Mouse (Mus musculus) embryo, embryonic 11 days (tissue): ENCODE data around the gene Hps6.

Experiments
- DNase-seq: peaks from one replicate; pipeline ENCODE4 v3.0.0-alpha.2; 2015

The Hps6 gene

DNA sequence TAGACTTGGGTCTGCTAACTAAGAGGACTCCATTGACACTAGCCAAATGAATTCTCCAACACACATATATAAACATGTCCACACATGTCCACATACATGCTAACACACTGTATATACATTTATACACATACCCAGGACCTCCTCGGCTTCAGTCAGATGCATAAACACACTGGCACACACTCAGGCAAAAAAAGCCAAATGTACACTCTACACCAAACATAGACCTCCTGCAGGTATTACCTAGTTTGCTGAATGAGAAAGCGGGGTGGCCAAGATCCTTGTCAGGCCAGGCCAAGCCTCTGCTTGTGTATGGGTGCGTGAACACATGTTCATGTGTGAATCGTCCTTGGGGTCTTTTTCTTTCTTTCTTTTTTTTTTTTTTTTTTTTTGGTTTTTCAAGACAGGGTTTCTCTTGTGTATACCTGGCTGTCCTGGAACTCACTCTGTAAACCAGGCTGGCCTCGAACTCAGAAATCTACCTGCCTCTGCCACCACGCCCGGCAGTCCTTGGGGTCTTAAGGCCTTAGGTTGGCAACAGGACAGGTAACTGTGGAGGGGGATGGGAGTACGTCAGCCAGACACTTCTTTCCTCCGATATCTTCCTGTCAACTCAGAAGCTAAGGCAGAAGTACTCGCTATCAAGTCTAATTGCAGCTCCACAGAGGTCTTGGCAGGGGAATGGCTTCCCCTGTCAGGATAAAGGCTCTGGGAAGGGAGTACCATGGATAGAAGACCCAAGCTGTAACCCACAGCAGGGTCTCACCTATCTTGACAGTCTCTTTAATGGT, 27.1 kb downstream of the Hps6 start:
- no peak for DNase-seq

DNA sequence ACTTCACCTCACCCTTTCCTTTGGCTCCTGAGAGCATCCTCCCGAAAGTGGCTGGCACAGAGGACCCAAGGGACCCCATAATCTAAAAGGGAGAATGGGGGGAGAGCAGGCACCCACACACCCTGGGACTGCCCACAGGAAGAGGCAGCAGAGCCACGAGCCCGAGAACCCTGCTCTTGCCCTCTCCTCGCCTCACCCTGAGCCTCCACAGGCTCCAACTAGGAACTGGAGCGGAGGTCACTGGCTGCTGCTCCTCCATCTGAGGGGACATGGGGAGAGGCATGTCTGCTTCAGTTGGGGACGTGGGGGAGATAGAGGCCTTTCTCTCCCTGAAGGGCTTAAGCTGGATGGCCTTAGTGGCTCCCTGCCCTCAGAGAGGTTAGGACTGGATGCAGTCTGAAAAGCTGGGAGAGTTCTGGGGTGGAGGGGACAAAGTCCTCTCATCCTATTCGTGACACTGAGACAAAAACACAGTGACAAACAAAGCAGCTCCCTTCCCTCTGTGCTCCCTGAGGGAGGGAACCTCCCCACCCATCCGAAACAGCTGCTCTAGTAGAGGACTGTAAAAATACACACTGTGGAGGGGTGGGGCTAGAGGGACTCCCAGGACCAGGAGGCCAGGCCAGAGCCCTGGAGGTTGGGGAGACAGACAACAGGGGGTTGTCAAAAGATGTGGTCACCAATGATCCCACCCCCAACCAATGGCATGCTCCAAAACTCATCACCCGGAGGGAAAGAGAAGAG, 28.6 kb downstream of the Hps6 start:
- DNase-seq = no peak

DNA sequence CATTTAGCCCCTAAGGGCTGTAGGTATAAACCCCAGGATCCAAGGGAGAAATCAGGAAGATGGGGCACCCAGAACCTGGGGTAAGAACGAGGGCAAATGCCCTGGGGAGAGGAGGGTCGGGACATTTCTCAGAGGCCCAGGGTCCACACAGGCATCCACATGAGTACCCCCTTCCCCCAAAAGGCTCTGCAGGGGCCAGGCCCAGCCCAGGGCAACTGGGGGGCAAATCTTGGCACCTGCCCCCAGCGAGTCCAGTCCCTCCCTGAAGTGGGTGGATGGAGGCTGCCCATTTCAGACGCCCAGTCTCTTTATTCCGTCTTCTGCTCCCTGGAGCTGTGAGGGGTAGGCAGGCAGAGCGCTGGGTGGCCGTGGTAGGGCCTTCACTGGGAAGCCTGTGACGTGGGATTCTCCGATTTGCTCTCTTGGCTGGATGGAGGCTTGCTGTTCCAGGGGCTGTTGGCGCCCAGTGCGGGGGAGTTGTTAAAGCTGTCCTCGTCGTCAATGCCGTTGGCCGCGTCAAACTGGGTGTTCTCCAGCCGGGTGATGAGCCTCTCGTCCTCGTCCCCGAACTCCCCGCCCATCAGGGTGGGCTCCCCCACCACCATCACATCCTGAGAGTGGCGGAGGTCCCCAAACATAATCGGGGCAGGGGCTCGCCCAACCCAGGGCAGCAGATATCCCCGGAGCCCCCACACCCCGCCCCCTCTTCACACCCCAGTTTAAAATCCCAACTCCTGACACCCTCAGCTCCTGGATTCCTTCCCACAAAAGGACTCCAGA, 29.6 kb downstream of the Hps6 start:
- DNase-seq = no peak

DNA sequence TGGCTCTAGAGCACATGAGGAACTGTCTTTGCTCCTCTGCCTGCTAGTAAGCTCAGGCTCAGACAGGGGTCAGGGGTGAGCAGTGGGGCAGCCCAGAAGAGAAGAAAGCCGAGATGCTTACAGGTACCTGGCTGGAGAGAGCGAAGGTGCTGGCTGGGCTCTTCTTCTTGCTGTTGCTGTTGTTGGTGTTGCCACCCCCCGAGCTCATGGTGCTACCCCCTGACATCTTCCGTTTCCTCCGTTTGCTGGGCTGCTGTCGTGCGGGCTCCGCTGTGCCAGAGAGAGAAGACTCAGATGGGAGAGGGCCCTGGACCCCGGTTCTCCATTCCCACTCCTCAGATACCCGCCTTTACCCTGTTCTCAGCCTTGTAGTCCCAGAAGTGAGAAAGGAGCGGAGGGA, 30.6 kb downstream of the Hps6 start:
- DNase-seq = no peak

DNA sequence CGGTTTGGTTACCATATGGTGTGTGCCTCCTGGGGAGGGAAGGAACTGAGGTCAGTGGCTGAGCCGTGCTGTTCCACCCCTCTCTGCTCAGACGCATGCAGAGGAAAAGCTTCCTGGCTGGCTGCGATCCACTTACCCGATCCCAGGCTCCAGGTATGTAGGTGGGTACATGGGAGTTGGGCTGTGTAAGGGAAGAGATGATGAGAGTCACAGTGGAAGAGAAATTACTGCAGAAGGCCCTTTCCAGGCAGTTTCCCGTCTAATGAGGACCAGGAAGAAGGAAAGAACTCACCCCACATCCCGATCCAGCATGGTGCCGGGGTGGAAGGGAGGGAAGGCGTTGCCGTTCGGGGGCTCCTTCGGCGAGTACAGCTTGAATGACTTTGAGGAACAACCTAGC, 32.7 kb downstream of the Hps6 start:
- no peak for DNase-seq

DNA sequence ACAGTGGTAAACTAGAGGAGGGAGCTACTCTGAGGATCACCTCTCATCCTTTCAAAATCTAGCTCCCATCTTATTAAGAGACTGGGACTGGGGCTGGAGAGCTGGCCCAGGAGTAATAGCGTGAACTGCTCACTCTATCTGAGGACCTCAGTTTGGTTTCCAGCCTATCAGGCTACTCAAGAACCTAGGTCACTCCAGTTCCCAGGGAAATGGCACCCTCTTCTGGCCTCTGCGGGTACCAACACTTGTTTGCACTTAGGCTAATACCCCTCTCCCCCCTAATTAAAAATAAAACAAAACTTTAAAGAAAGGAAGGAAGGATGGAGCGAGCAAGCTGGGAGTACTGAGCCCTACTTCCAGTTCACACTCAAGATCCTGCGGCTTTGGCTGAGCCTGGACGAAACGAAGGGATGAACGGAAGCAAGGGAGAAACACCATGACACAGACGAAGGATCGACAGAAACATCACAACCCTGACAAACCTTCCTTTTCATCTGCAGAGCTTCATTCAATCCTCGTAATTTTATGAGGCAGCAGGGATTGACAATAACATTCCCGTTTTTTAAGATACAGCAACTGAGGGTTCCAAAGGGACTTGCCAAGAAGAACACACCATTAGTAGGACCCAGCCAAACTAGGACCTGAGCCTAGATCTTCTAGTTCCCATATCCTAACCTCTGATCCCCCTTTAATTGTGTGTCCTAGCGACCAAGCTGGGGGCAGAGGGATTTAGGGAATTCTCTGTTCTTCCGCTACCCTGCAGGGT, 33.4 kb downstream of the Hps6 start:
- no peak for DNase-seq

DNA sequence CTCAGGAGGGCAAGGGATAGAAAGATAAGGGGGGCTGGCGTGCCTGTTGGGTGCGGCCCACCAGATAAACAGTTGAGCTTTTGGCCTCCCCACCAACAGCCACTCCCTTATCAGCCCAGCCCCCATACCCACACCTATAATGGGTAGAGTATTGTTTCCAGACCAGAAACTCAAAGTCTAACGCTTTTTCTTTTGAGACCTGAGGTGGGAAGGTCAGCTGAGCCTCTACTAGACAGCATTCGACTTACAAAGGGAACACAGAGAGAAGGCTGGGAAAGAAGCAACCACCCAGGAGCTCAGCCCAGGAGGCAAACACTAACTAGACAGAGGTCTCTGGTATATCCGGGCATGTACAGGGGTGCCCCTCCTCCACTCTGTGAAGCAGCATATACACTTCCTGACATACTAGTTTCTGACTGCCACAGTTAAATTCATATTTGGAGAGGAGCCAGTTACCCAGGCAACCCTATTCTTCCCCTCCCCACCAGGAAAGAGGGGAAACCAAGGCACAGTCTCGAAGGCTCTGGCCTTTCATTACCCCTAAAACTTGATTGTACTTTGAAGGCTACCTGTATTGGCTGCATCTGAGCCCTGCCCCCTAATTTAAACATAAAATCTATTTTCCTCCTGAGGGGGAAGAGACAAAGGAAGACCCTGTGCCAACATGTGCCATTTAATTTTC, 34.1 kb downstream of the Hps6 start:
- no peak for DNase-seq

DNA sequence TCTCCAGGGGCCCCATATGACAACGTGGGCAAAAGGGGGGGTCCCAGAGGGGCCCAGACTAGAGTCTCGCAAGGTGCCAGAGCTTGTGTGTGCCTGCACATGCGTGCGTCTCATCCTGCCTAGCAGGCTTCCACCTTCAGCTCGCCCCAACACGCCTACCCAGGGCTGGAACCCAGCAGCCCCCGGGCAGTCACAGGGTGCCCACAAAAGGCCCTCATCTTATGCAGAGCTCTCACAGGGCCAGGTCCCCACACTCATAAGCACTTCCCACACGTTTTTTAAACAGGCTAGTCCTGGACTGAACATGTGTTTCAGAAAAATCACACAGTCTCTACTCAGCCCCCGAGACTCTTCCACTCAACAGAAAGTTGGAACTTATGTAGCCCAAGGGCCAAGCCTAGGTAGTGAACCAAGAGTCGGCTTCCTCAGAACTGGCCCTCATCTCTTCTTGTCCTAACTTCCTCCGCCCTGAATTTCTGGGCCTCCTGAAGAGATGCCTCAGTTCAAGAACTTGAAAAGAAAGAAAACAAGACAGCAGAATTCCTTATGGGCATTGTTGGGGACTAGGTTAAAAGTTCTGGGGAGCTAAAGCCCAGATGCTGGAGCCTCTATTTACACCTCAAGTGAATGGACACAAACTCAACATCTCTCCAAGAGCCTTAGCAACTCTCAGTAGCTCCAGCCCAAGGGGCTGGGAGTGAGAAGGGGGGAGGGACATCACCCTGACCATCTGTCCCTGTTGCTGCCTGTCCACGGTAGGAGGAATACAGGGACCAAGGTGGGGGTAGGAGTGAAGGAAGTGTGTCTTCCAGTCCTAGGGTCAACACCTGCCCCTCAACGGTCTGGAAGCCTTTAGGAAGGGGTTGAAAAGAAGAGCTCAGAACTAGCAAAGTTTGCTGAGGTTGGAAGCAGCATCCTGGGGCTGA, 34.9 kb downstream of the Hps6 start:
- DNase-seq = no peak

DNA sequence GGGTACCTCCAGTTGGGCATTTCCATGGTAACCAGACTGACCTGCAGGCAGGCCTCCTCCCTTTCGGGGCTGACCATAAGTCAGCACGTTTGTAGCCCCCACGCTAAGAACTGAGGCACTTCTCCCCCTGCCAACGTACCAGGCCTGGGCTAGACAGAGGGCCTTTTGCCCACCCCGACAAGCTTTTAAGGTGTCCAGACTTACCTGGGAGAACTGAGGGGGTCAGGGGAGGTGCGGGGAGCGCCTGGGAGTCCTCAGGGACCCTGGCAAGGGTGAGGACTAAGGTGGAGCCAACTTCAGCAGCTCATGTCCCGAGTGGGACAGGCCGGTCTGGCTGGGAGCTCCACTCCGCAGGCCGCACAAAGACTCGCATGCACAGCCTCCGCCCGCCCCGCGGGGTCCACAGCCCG, 35.5 kb downstream of the Hps6 start:
- DNase-seq = no peak

DNA sequence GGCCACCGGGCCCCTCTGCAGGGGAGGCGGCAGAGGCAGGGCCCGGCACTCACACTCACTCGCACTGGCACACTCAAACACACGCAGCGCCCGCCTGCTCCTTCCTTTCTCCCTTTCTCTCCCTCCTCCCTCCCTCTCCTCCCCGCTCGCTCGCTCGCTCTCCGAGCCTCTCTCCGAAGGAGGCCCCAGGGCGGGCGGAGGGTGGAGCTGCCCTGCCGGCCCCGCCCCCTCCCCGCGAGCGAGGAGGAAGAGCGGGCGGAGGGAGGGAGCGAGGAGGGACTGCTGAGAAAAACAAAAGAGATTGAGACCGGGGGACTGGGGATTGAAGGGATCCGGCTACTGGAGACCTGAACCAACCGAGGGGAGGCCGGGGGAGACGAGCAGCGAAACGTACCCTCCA, 36.2 kb downstream of the Hps6 start:
- peak; percentile 99 for DNase-seq

DNA sequence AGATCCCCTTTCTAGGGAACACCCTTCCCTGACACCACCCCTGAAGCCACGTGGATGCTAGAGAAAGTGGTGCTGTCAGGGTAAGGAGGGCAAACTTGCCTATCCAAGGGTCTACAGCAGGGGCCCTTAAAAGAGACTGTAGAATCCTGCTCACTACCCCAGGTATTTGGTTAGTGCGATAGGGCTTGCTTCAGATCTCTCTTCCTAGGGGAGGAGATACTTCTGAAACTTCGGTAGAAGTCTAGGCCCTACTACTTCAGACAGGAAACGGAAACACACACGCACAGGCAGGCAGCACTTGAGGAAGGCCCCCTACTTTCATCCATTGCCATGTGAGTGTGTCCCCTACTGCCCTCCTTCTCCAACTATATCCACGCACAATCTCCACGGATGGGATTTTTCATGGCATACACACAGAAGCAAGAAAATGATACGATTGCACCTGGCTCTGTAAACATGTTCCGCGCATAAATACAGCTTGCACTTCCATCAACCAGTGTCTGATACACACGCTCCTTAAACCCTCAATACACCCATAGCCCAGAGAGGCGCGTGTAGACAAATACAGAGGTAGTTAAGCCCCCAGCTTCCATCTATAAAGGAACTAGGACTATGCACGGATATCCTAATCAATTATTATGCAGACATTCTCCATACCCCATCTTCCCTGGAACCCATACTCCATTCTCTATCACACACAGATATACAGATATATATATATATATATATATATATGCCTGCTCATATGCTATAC, 37.0 kb downstream of the Hps6 start:
- peak; percentile 22 for DNase-seq

DNA sequence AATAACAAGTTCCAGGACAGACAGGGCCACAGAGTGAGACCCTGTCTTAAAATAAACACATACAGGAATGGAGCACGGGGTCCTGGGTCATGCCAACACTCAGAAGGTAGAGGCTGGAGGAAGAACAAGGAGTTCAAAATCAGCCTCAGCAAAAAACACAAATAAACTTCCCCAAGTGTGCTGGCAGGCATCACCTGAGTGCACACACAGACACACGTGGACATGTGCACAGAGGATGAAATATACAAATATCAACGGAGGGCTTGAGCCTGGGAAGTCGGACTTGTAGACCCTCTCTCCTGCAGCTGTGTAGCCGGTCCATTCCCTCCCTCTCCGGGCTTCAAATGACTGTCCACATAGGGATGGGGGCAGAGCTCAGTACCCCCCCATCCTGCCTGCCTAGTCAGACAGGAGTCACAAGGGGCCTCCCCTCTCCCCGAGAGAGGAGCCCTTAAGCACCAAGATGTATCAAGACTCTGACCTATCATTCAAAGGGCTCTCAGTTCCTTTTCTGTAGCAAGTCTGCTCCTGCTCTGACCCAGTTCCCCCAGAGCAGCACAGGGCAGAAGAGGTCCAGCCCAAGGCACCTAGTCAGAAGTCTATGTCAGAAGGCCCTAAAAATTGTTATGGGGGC, 38.1 kb downstream of the Hps6 start:
- peak; percentile 33 for DNase-seq

DNA sequence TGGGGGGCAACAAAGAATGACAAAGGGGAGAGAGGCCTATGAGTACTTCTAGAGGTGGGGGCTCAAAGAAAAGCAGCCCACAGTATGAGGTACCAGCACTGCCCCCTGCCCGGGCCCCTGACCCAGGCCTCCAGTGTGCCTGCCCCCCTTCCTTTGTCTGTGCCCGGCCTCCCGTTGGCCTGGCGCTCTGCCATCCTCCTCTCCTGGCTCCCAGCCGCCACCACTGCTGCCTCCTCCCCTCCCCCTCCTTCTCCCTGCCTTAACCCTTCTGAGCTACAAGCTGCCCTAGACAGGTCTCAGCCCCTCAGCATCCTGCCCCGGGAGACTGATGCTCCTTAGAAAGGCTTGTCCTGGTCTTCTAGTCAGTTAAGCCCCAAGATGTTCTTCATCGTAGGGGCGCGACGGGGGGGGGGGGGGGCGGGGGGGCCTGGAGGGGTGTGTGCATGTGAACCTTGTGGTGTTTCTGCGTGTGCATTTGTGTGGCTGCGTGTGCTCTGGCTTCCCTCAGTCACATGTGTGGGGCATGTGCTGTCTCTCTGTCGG, 38.7 kb downstream of the Hps6 start:
- peak; percentile 87 for DNase-seq

DNA sequence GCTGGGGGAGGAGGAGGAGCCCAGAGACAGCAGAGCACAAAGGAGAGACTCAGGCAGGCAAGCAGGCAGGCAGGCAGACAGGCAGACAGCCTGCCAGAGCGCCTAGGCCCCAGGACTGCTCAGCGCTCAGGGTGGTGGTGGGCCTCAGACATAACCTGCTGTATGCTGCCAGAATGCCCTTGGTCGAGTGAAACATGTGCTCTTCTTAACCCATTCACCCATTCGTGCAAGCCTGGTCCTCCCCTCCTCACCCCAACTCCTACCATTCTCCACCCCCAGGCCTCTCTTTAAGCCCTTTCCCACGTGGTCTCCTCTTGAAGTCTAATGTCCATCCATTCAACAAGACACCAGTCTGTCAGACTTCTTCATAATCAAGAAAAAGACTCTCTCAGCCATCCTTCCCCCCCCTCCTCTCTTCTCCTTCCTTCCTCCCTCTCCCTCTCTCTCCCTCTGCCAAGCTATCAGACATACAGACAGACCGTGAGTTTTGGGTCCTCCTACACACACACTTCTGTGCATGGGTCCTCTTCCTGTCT, 39.2 kb downstream of the Hps6 start:
- DNase-seq = peak; percentile 81

DNA sequence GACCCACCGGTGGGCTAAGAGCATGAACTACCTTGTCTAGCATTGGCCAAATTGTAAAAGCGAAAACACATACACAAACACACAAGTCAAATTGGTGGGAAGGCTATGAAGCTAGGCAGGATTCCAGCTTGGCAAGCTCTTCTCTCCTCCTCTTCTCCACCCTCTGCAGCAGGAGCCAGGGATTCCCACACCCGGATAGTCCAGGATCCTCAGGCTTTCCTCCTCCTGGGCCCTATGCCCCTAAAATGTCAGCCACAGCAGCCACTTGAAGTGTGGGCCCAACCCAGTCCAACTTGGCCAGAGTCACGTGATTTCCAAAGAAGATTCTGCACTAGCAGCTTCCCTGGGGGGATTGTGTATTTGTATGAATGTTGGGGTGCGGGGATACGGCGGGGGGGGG, 40.1 kb downstream of the Hps6 start:
- DNase-seq = no peak

DNA sequence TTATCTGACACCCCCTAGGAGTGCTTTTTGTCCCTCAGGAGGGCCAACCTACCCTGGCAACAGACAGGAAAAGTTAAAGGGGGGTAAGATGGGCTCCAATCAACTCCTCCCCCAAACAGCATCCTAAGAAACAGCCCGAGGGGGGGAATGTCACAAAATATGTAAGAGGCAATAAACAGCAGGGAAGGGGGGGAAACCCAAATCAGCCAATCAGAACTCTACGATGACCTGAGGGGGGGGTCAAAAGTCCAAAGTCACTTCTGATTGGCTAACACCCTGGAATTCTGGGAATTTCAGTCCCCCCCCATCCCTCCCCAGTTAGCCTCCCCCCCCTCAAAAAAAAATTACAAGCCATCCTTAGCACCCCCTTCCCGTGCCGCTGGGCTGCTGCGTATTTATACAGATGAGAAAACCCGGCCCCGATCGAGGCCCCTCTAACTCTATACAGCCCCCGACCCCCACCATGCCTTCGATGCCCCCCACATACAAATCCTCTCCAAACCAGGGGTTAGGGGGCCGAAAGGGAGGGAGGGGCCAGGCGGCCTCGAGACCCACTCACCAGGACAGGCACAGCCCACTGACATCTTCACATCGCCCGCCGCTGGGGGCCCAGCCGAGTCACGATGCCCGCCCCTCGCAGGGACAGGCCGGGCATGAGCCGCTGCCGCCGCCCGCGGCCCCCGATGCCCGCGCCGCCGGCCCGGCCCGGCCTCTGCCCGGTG, 41.1 kb downstream of the Hps6 start, which contains the start of gene Pprc1:
Gene Pprc1 (plus strand): TSS at position 616 of the 722 bp plus-strand sequence.
- DNase-seq = peak; percentile 79

DNA sequence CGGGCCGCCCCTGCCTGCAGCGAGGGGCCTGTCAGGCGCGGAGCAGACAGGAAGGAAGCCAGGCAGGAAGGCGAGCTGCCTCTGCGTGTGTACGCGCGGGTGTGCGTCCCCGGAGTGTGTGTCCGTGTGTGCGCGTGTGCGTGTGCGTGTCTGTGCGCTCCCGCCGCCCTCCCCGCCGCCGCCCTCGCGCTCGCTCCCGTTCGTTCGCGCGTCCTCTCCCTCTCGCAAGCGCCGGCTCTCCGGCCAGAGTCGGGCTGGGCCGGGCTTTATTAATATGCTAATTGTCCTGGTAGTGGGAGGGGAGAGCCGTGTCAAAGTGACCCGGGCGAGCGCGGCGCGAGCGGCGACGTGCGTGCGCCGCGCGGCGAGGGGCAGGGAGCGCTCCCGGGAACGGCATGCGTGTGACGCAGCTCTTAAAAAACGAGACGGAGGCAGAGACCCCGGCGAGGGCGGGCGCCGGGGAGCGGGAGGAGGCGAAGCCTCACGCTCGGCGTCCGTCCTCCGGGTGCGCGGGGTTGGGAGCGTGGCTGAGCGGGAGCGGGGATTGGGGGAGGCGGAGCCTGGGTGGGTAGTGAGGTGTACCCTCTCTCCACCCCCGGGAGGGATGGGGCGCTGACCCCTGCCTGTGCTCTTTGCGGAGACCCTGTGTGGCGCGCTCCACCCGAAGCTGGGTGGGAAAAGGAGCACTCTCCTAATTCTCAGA, 41.8 kb downstream of the Hps6 start, which contains the start of gene Ldb1:
Gene Ldb1 (minus strand): TSS at position 222 of the 703 bp plus-strand sequence.
- DNase-seq = peak; percentile 93
